Mouse (Mus musculus): ENCODE measurements around the gene Tkt.
"Not testable (repeated sequence)": the region's sequence is repeated elsewhere in the genome, so short reads cannot be mapped to it uniquely, and the experiment has no call there.

The Tkt gene

DNA sequence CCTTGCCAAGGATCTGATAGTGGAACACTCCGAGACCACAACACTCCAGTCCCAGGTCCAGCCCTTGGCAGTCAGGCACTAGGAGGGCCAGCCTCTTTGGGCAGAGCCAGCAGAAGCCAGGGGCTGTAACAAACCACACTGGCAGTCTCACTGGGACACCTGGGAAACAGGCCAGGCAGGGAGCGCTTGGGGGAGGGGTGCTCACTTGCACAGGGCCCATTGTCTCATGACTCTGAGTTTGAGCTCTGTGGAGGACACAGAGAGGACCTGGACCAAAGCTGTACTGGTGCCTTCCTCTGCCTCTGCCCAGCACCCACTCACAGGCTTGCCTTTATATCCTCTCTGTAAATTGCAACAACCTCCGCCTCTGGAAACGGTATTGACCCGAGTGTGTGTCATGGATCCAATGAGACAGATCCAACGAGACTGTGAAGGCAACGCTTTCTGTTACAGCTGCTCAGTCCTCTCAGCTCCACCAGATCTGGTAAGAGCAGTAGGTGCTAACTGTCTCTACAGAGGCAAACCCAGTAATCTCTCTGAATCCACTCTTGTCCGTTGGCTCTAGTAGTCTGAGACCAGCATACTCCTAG is at the start of gene Tkt:
TSS of gene Tkt (plus strand) at position 229 of the 590 bp plus-strand sequence.
- DNase-seq: peak; percentile 53

DNA sequence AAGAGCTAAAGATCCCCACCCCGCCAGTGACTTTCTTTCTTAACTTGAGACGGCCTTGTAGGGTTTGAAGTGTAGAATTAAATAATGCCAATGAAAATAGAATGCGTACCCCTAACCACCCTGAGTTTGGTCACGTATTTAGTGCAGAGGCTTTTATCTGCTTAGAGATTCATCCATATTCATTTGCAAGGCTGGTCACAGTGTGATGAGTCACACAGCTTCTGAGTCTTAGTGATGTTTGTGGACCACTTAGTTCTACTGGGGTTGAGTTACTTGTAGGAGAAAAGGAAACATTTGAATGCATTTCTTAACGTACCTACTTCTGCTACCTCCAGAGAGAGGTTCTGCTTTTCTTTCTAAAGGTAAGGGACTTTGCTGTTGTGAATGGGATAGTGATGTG is 43.2 kb upstream of the Tkt start:
- DNase-seq: no peak

GRCm38 (mm10) chr14:30510214-30510763 is 37.9 kb upstream of the Tkt start:
- DNase-seq: no peak

GRCm38 (mm10) chr14:30512896-30513295 is 35.3 kb upstream of the Tkt start:
- DNase-seq: no peak

DNA sequence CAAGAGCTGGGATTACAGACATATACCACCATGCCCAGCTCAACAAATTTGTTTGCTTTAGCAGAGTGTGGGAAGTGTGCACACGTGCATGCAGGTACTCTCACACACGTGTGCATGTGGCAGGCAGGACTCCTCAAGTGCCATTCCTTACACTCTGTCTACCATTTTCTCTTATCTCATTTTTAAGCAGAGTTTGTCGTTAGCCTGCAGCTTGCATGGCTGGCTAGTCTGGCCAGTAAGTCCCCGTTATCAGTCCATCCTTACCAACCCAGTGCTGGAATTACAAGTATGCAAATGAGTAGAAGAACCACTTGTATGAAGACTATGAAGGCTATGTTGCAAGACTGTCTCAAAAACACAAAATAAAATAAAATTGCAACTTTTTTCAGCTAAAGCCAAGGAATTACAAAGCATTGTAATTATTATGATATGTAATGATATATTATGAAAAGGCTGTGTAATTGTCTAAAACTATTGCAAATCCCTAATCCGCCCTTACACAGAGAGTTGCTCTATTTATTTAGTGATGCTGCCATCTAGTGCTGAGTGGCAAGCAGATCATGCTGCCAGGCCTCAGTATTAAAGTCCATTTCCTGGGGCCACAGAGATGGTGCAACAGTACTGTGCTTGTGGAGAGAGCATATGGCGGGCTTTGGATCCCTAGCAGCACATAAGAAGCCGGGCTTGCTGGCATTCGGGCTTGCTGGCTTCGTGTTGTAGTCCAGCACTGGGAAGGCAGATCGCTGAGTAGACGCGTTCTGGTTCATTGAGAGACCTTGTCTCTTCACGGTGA is 32.0 kb upstream of the Tkt start:
- no peak for DNase-seq

GRCm38 (mm10) chr14:30519323-30519722 is 28.8 kb upstream of the Tkt start:
- DNase-seq: no peak

DNA sequence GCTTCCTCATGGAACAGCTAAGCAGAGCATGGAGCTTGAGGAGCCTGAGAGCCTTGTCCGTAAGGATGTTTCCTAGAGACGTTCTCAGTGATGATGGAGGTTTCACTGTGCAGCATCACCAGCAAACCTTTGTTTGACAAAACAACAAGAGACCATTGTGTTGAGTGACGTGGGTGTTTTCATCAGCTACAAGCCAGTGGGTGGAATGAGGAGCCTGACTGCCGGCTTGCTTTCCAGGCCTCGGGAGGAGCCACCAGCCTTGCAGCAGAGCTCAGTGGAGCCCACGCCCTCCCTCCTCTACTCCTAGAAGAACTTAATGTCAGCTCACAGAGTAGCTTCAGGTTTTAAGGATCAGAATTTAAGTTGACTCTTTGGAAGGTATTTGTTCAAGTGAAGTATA is 24.8 kb upstream of the Tkt start:
- DNase-seq: no peak

DNA sequence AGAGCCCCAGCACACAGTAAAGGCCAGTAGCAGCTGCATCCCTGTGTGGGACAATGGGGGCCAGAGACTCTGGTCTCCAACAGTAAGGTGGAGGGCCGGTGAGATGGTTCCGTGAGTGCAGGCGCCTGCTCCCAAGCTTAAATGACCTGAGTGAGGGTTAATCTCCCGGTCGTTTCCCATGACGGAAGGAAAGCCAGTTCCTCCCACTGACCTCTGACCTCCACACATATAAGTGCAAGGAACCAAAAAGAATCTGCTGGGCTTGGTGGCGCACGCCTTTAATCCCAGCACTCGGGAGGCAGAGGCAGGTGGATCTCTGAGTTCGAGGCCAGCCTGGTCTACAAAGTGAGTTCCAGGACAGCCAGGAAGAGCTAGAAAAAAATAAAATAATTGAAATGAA is 19.8 kb upstream of the Tkt start:
- DNase-seq: no peak

- no peak for DNase-seq
Observed at GRCm38 (mm10) chr14:30528961-30529360, 19.2 kb upstream of the Tkt start.

- DNase-seq: no peak
Observed at GRCm38 (mm10) chr14:30529454-30529853, 18.7 kb upstream of the Tkt start.

DNA sequence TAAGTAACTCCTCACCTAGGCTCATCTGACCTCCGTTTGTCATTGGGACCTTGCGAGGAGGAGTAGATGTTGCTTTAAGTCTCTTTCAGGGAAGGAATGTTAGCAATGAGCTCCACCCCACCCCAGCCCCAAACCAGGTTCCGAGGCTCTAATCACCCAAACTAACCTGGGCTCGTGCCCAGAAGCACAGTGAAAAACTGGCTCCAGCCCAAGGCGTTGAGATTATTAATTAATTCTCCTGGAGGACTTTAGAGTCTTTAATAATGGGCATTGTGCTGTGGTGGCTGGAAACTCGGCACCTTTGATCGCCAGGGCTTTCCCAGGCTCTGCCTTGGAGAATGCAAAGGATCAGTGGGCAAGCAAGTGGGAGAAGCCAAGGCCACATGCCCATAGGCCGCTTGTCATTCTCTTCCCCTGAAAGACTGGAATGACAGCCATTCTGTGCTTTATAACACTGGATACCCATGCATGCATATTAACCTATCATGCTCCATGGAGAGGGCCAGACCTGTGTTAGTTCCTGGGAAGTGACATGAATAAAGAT is 17.4 kb upstream of the Tkt start:
- no peak for DNase-seq

DNA sequence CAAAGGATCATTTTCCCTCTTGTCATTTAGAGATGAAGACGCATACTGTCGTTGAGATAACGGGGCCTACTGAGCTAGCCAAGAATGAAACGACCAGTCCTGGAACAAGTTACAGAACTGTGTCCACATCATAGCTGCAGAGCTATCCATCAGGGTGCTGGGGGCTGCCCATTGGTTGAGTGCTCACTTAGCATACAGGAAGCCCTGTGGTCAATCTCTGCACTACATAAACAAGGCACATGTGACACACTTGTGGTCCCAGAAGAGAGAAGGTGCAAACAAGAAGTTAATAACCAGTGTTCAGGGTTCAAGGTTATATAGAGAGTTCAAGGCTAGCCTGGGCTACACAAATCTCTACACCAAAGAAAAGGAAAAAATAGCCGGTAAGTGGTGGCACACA is 16.7 kb upstream of the Tkt start:
- DNase-seq: no peak

- no peak for DNase-seq
Observed at GRCm38 (mm10) chr14:30531896-30532295, 16.3 kb upstream of the Tkt start.

GRCm38 (mm10) chr14:30533780-30534450 is 14.2 kb upstream of the Tkt start:
- no peak for DNase-seq

DNA sequence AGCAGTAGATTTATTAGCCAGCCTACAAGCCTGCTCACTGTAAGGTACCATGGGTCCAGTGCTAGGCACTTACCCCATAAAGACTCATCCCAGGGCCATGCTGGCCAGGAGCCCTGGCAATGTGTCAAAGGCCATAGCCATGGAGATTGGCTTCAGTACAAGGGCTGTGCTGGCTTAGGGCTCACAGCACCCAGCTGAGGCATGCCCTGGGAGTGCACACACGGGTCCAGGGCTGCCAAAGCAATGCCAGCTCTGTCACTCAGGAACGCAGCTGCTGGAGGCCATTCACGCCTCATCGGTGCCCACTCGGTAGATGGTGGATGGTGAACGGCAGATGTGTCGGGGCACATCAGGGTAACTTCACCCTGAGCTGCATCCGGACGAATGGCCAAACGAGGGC is 6.6 kb upstream of the Tkt start:
- DNase-seq: no peak

DNA sequence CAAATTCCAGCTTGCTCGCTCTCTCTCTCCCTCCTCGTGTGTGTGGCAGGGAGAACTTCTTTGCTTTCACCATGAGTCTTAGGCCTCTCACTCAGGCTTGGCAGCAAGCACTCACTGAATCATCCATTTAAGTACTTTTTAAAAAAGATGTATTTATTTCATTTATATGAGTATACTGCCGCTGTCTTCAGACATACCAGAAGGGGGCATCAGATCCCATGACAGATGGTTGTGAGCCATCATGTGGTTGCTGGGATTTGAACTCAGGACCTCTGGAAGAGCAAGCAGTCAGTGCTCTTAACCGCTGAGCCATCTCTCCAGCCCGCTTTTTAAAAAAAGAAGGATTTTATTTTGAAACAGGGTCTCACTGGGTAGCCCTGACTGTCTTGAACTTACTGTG is 4.8 kb upstream of the Tkt start:
- DNase-seq: not testable (repeated sequence)

DNA sequence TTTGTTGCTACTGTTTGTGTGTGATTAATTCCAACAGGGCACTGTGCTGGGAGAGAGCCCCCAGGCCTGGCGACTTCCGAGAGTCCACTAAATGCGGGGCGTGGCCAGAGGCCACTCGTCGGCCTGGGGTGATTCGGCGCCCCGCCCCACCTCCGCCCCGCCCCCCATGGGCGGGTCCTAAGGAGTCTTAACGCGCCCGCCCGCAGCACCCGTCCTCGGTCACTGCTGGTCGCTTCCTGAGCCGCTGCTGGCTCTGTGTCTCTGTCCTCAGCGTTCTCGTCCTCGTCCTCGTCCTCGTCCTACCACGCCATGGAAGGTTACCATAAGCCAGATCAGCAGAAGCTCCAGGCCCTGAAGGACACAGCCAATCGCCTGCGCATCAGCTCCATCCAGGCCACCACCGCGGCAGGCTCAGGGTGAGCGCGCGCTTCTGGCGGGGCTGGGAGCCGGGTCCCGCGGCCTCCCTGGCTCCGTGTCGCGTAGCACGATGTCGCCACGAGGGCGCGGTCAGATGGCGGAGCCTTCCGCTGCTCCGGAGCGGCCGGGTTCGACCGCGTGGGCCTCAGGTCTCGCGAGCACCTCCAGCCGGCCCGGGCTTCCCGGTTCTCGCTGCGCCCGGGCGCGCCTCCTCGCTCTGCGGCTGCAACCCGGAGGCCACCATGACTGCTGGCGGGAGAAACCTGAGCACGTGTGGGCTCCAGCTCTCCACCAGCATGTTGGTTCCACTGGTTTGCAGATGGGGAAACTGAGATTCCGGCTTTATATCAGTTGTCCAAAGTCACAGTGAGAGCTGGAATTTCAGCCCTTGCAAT is 1.0 kb downstream of the Tkt start:
- peak; percentile 98 for DNase-seq

GRCm38 (mm10) chr14:30549777-30550149 is 1.6 kb downstream of the Tkt start:
- peak; percentile 43 for DNase-seq

DNA sequence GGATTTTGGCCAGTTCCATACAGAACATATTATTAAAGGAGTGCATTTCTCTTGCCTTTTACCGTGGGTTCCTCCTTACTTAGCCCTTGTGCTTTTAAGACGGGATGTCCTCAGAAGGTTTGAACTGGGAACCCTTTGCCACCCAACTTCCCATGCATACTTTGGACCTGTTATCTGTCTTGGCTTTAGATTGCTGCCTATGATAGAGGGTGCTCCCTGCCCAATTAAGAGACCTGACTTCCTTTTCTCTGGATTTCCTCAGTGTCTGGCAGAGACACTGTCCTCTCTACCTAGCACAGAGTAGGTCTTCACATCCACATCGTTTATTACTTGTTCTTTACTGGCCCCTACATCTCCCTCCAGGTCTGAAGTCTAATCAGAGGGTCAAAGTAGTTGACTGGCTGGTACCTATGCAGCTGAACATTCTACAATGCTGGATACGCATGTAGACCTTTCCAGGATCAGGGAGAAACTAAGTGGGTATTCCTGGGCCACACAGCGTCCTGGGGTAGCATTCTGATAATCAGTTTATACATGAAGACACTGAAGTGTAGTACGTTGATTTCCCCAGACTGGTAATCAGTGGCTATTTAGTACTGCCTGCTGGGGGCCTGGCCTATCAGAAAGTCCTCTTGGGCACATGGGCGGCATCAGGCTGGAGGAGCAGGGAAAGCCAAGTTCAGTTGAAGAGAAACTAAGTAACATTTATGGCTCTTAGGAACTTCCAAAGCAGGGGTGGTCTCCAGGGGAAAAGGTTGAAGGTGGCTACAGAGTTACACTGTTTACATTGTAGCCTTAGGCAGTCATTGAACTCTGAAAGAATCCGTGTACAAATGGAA is 2.3 kb downstream of the Tkt start:
- peak; percentile 66 for DNase-seq

- DNase-seq: no peak
Observed at GRCm38 (mm10) chr14:30551509-30551908, 3.4 kb downstream of the Tkt start.

DNA sequence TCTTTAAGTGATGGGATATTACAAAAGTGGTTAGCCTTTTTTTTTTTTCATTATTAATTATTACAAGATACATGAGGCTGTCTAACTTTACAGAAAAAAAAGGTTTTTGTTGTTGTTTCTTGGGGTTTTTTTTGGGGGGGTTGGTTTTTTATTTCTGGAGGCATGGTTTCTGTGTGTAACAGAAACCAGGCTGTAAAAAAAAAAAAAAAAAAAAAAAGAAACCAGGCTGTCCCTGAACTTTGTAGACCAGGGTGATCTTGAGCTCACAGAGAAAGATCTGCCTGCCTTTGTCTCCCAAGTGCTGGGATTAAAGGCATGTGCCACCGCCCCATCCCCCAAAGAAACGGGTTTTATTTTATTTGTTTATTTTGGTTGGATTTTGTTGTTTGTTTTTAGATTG is 3.8 kb downstream of the Tkt start:
- no peak for DNase-seq

GRCm38 (mm10) chr14:30553185-30553584 is 5.0 kb downstream of the Tkt start:
- no peak for DNase-seq

Data from liver (tissue).